Mouse (Mus musculus): ENCODE data around the gene Coro1c.

GRCm38 (mm10) chr5:113951693-113952071, 43.1 kb upstream of the Coro1c start:
- TF ChIP-seq CTCF (IDR thresholded peaks at IDR 0.05; ENCODE audit: control insufficient read depth, insufficient read depth, insufficient replicate concordance, low read depth, low read length) (no peak), POLR2A (IDR thresholded peaks at IDR 0.05; ENCODE audit: control insufficient read depth, low read depth, low read length) (no peak)

All from testis, adult 2 months (tissue).